Mouse (Mus musculus) C2C12 (cell line): ENCODE measurements around the gene Morc3.

Experiments used
- CEBPB ChIP-seq: IDR thresholded peaks from one replicate; pipeline ENCODE4 v1.6.1; 2011; ENCODE audit warnings: low read depth, mild to moderate bottlenecking, control low read depth, moderate library complexity
- CTCF ChIP-seq: IDR thresholded peaks from one replicate; pipeline ENCODE4 v1.5.1; 2011; ENCODE audit not compliant: control insufficient read depth, insufficient read depth, insufficient read length
- MYOD1 ChIP-seq: IDR thresholded peaks from one replicate; pipeline ENCODE4 v1.6.1; 2011; ENCODE audit warnings: low read depth; ENCODE audit not compliant: control insufficient read depth, insufficient read length
- MYOG ChIP-seq: IDR thresholded peaks from one replicate; pipeline ENCODE4 v1.6.1; 2011; ENCODE audit not compliant: control insufficient read depth, insufficient read length; ENCODE audit errors: extremely low read depth
- USF1 ChIP-seq: IDR thresholded peaks from one replicate; pipeline ENCODE4 v1.6.1; 2011; ENCODE audit warnings: low read depth, mild to moderate bottlenecking, control low read depth, moderate library complexity

- TF ChIP-seq CTCF: no peak
- TF ChIP-seq USF1: no peak
- no peak for TF ChIP-seq MYOG
- TF ChIP-seq CEBPB: no peak
- TF ChIP-seq MYOD1: no peak
Measured at GRCm38 (mm10) chr16:93788881-93789280, 43.0 kb upstream of the Morc3 start.
